Mouse (Mus musculus) gastrocnemius, adult 8-10 months (tissue): ENCODE results near the gene Pecr. TPM values are rescaled to one million over a fixed set of nuclear protein-coding genes. Genes with fewer than 3 reads are reported as not detected.

Experiments
- total RNA-seq, 4 experiments: library from RNA; stranded (reverse); gene quantifications; 2 replicates each; pipeline ENCODE4 v1.2.4; 2022

Pecr gene
- total RNA-seq, 4 experiments from 2014 or later, result 14.3 to 17.5 (median 15.7) TPM

Other genes with a start within 250 kb of the Pecr start
- 10 to 100 TPM; 35.8 to 50.4 (median 44.8) TPM for gene Mreg, start 72.0 kb downstream of the Pecr start, total RNA-seq
- gene Tmem169, start 55 bp upstream of the Pecr start, total RNA-seq, result not detected
- gene Xrcc5, start 23.1 kb upstream of the Pecr start, total RNA-seq, result 10 to 100 TPM; 22.7 to 30.0 (median 26.5) TPM